Mouse (Mus musculus) E14TG2a.4 (cell line): Measurements from ENCODE around the gene Arhgef33.

Experiments
- CTCF ChIP-seq: conservative IDR thresholded peaks from 2 replicates; pipeline ENCODE4 v1.5.1; 2014; ENCODE audit warnings: low read length
- NANOG ChIP-seq: IDR thresholded peaks from 2 replicates; pipeline ENCODE4 v1.6.1; 2014; ENCODE audit warnings: borderline replicate concordance, low read length, mixed read lengths
- POU5F1 ChIP-seq: IDR thresholded peaks from 2 replicates; pipeline ENCODE4 v1.6.1; 2014; ENCODE audit warnings: low read length, borderline replicate concordance

DNA sequence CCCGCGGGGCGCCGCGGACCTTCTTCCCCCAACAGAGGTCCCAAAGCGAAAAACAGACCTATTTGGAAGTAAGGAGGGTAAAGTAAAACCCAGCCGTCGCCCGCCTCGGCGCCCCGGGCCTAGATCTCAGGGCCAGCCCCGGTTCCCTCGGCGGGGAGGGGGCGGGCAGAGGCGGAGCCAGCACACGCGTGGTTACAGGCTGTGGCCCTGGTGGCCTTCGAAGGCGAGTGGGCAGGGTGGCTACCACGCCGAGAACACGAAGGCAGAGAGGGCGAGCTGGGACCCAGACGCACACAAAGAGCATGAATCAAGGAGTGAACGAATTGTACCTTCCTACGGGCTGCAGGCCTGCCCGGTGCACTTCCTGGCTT is 66.5 kb downstream of the Arhgef33 start:
- TF ChIP-seq CTCF (no peak), POU5F1 (no peak), NANOG (no peak)
